Mouse (Mus musculus): ENCODE measurements at regions not wholly inside any gene's neighbourhood (a gene's known extent, or its start where the extent isn't known, plus 50 kb on each side); places are given as distances from the start of the nearest gene placed in this dataset.

GRCm38 (mm10) chr8:10798444-10798843, 209.8 kb downstream of the Irs2 start:
- 91% methylated on average over 1 of the region's 1 CpGs for WGBS
- Histone ChIP-seq H3K27me3 (replicated peaks; ENCODE audit: control insufficient read depth, insufficient read depth, low read length) (no peaks in the 10 kb centered on the region), H3K36me3 (ENCODE audit: control insufficient read depth, insufficient read depth) (no peaks in the 10 kb centered on the region), H3K9ac (ENCODE audit: low read depth, low read length) (no peak overlapping the region), H3K4me3 (ENCODE audit: low read depth, low read length) (no peak overlapping the region), H3K4me1 (replicated peaks; ENCODE audit: control insufficient read depth, insufficient read depth, low read length) (no peaks in the 10 kb centered on the region), H3K4me2 (replicated peaks; ENCODE audit: low read depth) (no peak overlapping the region), H3K9me3 (ENCODE audit: control insufficient read depth) (no peaks in the 10 kb centered on the region), H3K27ac (ENCODE audit: low read depth, low read length) (no peak overlapping the region)
- TF ChIP-seq CTCF (IDR thresholded peaks at IDR 0.05; ENCODE audit: low read depth): no peak
- ATAC-seq: no peak

GRCm38 (mm10) chr8:10794367-10795189, 213.7 kb downstream of the Irs2 start:
- no peak overlapping the region for H3K27ac ChIP-seq (ENCODE audit: low read depth, low read length)
- no peak overlapping the region for H3K9ac ChIP-seq (ENCODE audit: low read depth, low read length)
- no peak overlapping the region for H3K4me3 ChIP-seq (ENCODE audit: low read depth, low read length)
- H3K27me3 ChIP-seq (replicated peaks; ENCODE audit: control insufficient read depth, insufficient read depth, low read length): no peaks in the 10 kb centered on the region
- WGBS: 66% methylated on average over 10 of the region's 10 CpGs
- no peaks in the 10 kb centered on the region for H3K9me3 ChIP-seq (ENCODE audit: control insufficient read depth)
- no peak overlapping the region for H3K4me2 ChIP-seq (replicated peaks; ENCODE audit: low read depth)
- no peak for ATAC-seq
- H3K4me1 ChIP-seq (replicated peaks; ENCODE audit: control insufficient read depth, insufficient read depth, low read length): no peaks in the 10 kb centered on the region
- no peak for TF ChIP-seq CTCF (IDR thresholded peaks at IDR 0.05; ENCODE audit: low read depth)
- no peaks in the 10 kb centered on the region for H3K36me3 ChIP-seq (ENCODE audit: control insufficient read depth, insufficient read depth)

- WGBS: 94% methylated on average over 9 of the region's 9 CpGs
- ATAC-seq: no peak
- no peaks in the 10 kb centered on the region for H3K27me3 ChIP-seq (replicated peaks; ENCODE audit: control insufficient read depth, insufficient read depth, low read length)
- H3K9me3 ChIP-seq (ENCODE audit: control insufficient read depth): no peaks in the 10 kb centered on the region
- H3K36me3 ChIP-seq (ENCODE audit: control insufficient read depth, insufficient read depth): no peaks in the 10 kb centered on the region
- H3K4me2 ChIP-seq (replicated peaks; ENCODE audit: low read depth): no peak overlapping the region
- TF ChIP-seq CTCF (IDR thresholded peaks at IDR 0.05; ENCODE audit: low read depth): no peak
- H3K9ac ChIP-seq (ENCODE audit: low read depth, low read length): no peak overlapping the region
- no peaks in the 10 kb centered on the region for H3K4me1 ChIP-seq (replicated peaks; ENCODE audit: control insufficient read depth, insufficient read depth, low read length)
- H3K4me3 ChIP-seq (ENCODE audit: low read depth, low read length): no peak overlapping the region
- no peak overlapping the region for H3K27ac ChIP-seq (ENCODE audit: low read depth, low read length)
Observed at GRCm38 (mm10) chr8:10793670-10794366, 214.4 kb downstream of the Irs2 start.

- no peak for ATAC-seq
- WGBS: 55% methylated on average over 8 of the region's 8 CpGs
- no peak overlapping the region for H3K27ac ChIP-seq (ENCODE audit: low read depth, low read length)
Observed at GRCm38 (mm10) chr8:10788496-10789200, 219.6 kb downstream of the Irs2 start.

GRCm38 (mm10) chr8:10785801-10786200, 222.5 kb downstream of the Irs2 start:
- no peaks in the 10 kb centered on the region for H3K4me1 ChIP-seq (replicated peaks; ENCODE audit: control insufficient read depth, insufficient read depth, low read length)
- no peaks in the 10 kb centered on the region for H3K9me3 ChIP-seq (ENCODE audit: control insufficient read depth)
- WGBS: 49% methylated on average over 4 of the region's 4 CpGs
- no peak overlapping the region for H3K4me3 ChIP-seq (ENCODE audit: low read depth, low read length)
- no peaks in the 10 kb centered on the region for H3K36me3 ChIP-seq (ENCODE audit: control insufficient read depth, insufficient read depth)
- no peak overlapping the region for H3K9ac ChIP-seq (ENCODE audit: low read depth, low read length)
- H3K27ac ChIP-seq (ENCODE audit: low read depth, low read length): no peak overlapping the region
- no peaks in the 10 kb centered on the region for H3K27me3 ChIP-seq (replicated peaks; ENCODE audit: control insufficient read depth, insufficient read depth, low read length)
- H3K4me2 ChIP-seq (replicated peaks; ENCODE audit: low read depth): no peak overlapping the region
- no peak for TF ChIP-seq CTCF (IDR thresholded peaks at IDR 0.05; ENCODE audit: low read depth)
- no peak for ATAC-seq

More at GRCm38 (mm10) chr8:10788496-10789200, 219.6 kb downstream of the Irs2 start:
- peak; percentile 26; the same call in 1 of the 2 replicates for TF ChIP-seq CTCF (IDR thresholded peaks at IDR 0.05; ENCODE audit: low read depth)
- no peak overlapping the region for H3K4me2 ChIP-seq (replicated peaks; ENCODE audit: low read depth)
- no peaks in the 10 kb centered on the region for H3K9me3 ChIP-seq (ENCODE audit: control insufficient read depth)
- H3K27me3 ChIP-seq (replicated peaks; ENCODE audit: control insufficient read depth, insufficient read depth, low read length): no peaks in the 10 kb centered on the region
- no peaks in the 10 kb centered on the region for H3K36me3 ChIP-seq (ENCODE audit: control insufficient read depth, insufficient read depth)
- H3K9ac ChIP-seq (ENCODE audit: low read depth, low read length): no peak overlapping the region
- no peaks in the 10 kb centered on the region for H3K4me1 ChIP-seq (replicated peaks; ENCODE audit: control insufficient read depth, insufficient read depth, low read length)
- no peak overlapping the region for H3K4me3 ChIP-seq (ENCODE audit: low read depth, low read length)

- no peak overlapping the region for H3K4me2 ChIP-seq (replicated peaks; ENCODE audit: low read depth)
- no peak overlapping the region for H3K4me3 ChIP-seq (ENCODE audit: low read depth, low read length)
- H3K27ac ChIP-seq (ENCODE audit: low read depth, low read length): no peak overlapping the region
- H3K27me3 ChIP-seq (replicated peaks; ENCODE audit: control insufficient read depth, insufficient read depth, low read length): no peaks in the 10 kb centered on the region
- ATAC-seq: no peak
- no peaks in the 10 kb centered on the region for H3K9me3 ChIP-seq (ENCODE audit: control insufficient read depth)
- H3K9ac ChIP-seq (ENCODE audit: low read depth, low read length): no peak overlapping the region
- no peaks in the 10 kb centered on the region for H3K36me3 ChIP-seq (ENCODE audit: control insufficient read depth, insufficient read depth)
- WGBS: 95% methylated on average over 4 of the region's 4 CpGs
- no peaks in the 10 kb centered on the region for H3K4me1 ChIP-seq (replicated peaks; ENCODE audit: control insufficient read depth, insufficient read depth, low read length)
- no peak for TF ChIP-seq CTCF (IDR thresholded peaks at IDR 0.05; ENCODE audit: low read depth)
Observed at GRCm38 (mm10) chr8:10785311-10785710, 222.9 kb downstream of the Irs2 start.

All from intestine, postnatal 0 days (tissue).